Comparison of ENCODE assay signal across 8 mouse cellular contexts in genomic region chr1:172082101-172082898, GRCm38 (mm10). TPM values are rescaled to one million over a fixed set of nuclear protein-coding genes. Genes with fewer than 3 reads are reported as not detected.
DNase-seq lines count a peak whose midpoint lies in the region; ATAC-seq lines count a peak whose summit lies in the region.

Gene Copa, plus strand, starts transcription at chr1:172082529.
Gene Ncstn, minus strand, starts transcription at chr1:172082795.

- no peaks in the 10 kb centered on the region for H3K9me3 ChIP-seq in heart, embryonic 13.5 days
- no peaks in the 10 kb centered on the region for H3K9me3 ChIP-seq in liver, embryonic 12.5 days (replicated peaks)
- H3K9me3 ChIP-seq in stomach, embryonic 15.5 days: no peaks in the 10 kb centered on the region

- peak within 1 kb of the TSS; percentile 89 for H3K27ac ChIP-seq in brown adipose tissue, adult 24 weeks (replicated peaks; ENCODE audit: low read depth, low read length)
- H3K27ac ChIP-seq in heart, embryonic 13.5 days (replicated peaks): peak within 1 kb of the TSS; percentile 84
- H3K27ac ChIP-seq in liver, embryonic 12.5 days: peak within 1 kb of the TSS; percentile 77
- H3K27ac ChIP-seq in stomach, embryonic 15.5 days: peak within 1 kb of the TSS; percentile 81

- H3K4me2 ChIP-seq in heart, embryonic 13.5 days: peak within 1 kb of the TSS; percentile 78
- H3K4me2 ChIP-seq in liver, embryonic 12.5 days: peak within 1 kb of the TSS; percentile 76
- H3K4me2 ChIP-seq in stomach, embryonic 15.5 days: peak within 1 kb of the TSS; percentile 55

- H3K36me3 ChIP-seq in heart, embryonic 13.5 days: peaks cover 31% of the 10 kb centered on the region
- peaks cover 34% of the 10 kb centered on the region for H3K36me3 ChIP-seq in liver, embryonic 12.5 days
- peaks cover 17% of the 10 kb centered on the region for H3K36me3 ChIP-seq in stomach, embryonic 15.5 days

- H3K4me1 ChIP-seq in brown adipose tissue, adult 24 weeks (ENCODE audit: control insufficient read depth, insufficient read depth, insufficient read length, low read length): peaks cover 5% of the 10 kb centered on the region; the same call in 1 of the 2 replicates
- H3K4me1 ChIP-seq in heart, embryonic 13.5 days: peaks cover 30% of the 10 kb centered on the region
- H3K4me1 ChIP-seq in liver, embryonic 12.5 days: peaks cover 37% of the 10 kb centered on the region
- peaks cover 10% of the 10 kb centered on the region for H3K4me1 ChIP-seq in stomach, embryonic 15.5 days

- H3K9ac ChIP-seq in heart, embryonic 13.5 days: peak within 1 kb of the TSS; percentile 98
- H3K9ac ChIP-seq in liver, embryonic 12.5 days: peak within 1 kb of the TSS; percentile 86
- H3K9ac ChIP-seq in stomach, embryonic 15.5 days: peak within 1 kb of the TSS; percentile 70

- DNase-seq in CD4-positive, CD25-positive, alpha-beta regulatory T cell, adult 2 months (ENCODE audit: low read depth, low spot score): peak; percentile 94
- DNase-seq in fat pad, adult 2 months (ENCODE audit: extremely low read depth, low read depth, low spot score): peak; percentile 64
- peak; percentile 96 for DNase-seq in kidney, postnatal 10 days
- DNase-seq in natural killer cell, adult 2 months (ENCODE audit: low spot score in 2 of 2): peak; percentile 87 to 90

- H3K4me3 ChIP-seq in brown adipose tissue, adult 24 weeks (ENCODE audit: insufficient read depth, low read depth, low read length): peak within 1 kb of the TSS; percentile 88
- H3K4me3 ChIP-seq in heart, embryonic 13.5 days: peak within 1 kb of the TSS; percentile 96
- peak within 1 kb of the TSS; percentile 84 for H3K4me3 ChIP-seq in liver, embryonic 12.5 days
- H3K4me3 ChIP-seq in stomach, embryonic 15.5 days (replicated peaks): peak within 1 kb of the TSS; percentile 81

- no peaks in the 10 kb centered on the region for H3K27me3 ChIP-seq in heart, embryonic 13.5 days (replicated peaks)
- H3K27me3 ChIP-seq in liver, embryonic 12.5 days (replicated peaks): no peaks in the 10 kb centered on the region
- H3K27me3 ChIP-seq in stomach, embryonic 15.5 days (replicated peaks): no peaks in the 10 kb centered on the region

- 0% methylated on average over 40 of the region's 40 CpGs for WGBS in heart, embryonic 13.5 days
- under 1% methylated on average over 40 of the region's 40 CpGs for WGBS in liver, embryonic 12.5 days (ENCODE audit: insufficient replicate concordance)
- WGBS in stomach, embryonic 15.5 days: under 1% methylated on average over 40 of the region's 40 CpGs

- ATAC-seq in heart, embryonic 13.5 days (ENCODE audit: extremely low read depth, insufficient number of reproducible peaks, low FRiP score, low TSS enrichment): peak; percentile 90
- ATAC-seq in liver, embryonic 12.5 days: peak; percentile 98
- peak; percentile 96 for ATAC-seq in stomach, embryonic 15.5 days (ENCODE audit: insufficient read depth, low FRiP score, low read depth)

RNA-seq across cellular contexts. Expression of gene Copa, which starts in this region (rescaled TPM):
- polyA plus RNA-seq in brown adipose tissue, adult 24 weeks (2012; ENCODE audit: insufficient read depth, insufficient read length, missing spikeins): 73.4 and 75.2 TPM in 2 replicates
- polyA plus RNA-seq in heart, embryonic 13.5 days (2015; fragmentation: Nextera tagmentation; extraction: Ambion mirVana): 162 and 163 TPM in 2 replicates
- 92.8 and 96.5 TPM in 2 replicates for polyA plus RNA-seq in liver, embryonic 12.5 days (2016; fragmentation: Nextera tagmentation; extraction: Ambion mirVana)
- polyA plus RNA-seq in stomach, embryonic 15.5 days (2015; fragmentation: Nextera tagmentation; extraction: Ambion mirVana): 190 and 220 TPM in 2 replicates

RNA-seq across cellular contexts. Expression of gene Ncstn, which starts in this region (rescaled TPM):
- 25.1 and 29.6 TPM in 2 replicates for polyA plus RNA-seq in brown adipose tissue, adult 24 weeks (2012; ENCODE audit: insufficient read depth, insufficient read length, missing spikeins)
- polyA plus RNA-seq in heart, embryonic 13.5 days (2015; fragmentation: Nextera tagmentation; extraction: Ambion mirVana): 115 TPM in 2 replicates
- polyA plus RNA-seq in liver, embryonic 12.5 days (2016; fragmentation: Nextera tagmentation; extraction: Ambion mirVana): 45.6 and 47.8 TPM in 2 replicates
- polyA plus RNA-seq in stomach, embryonic 15.5 days (2015; fragmentation: Nextera tagmentation; extraction: Ambion mirVana): 114 and 133 TPM in 2 replicates

Comparison
In these comparisons a context has a peak if more than half of its experiments do, and no peak if none do; other contexts are left out.
1. Peak in every context shown above with its lines: DNase-seq, ATAC-seq, H3K4me3 ChIP-seq and H3K27ac ChIP-seq.